Mouse (Mus musculus): ENCODE data around the gene Vmn1r143.
"Not testable (repeated sequence)": the region's sequence is repeated elsewhere in the genome, so short reads cannot be mapped to it uniquely, and the experiment has no call there.

Vmn1r143 gene

GRCm38 (mm10) chr7:22189077-22189476, at the start of gene Vmn1r143:
TSS of gene Vmn1r143 (plus strand) at chr7:22189377.
- not testable (repeated sequence) for DNase-seq (ENCODE audit: low spot score)

DNA sequence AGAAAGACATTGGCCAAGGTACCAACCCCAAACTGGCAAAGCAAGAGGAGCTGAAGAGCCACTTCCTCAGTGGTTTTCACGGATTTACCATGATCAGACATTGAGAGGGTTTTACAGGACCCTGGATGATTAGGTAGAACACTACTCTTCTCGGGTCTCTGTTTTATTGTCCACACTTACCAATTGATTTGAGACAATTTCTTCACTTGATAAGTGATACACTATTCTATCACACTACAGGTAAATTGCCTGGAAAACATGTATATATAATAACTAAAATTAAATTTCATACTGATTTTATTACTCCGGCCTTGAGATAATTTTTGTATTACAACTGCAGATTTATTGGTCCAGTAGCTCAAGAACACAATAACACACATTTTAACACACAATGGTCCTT, 25.2 kb upstream of the Vmn1r143 start, which contains the start of gene Vmn1r142:
Gene Vmn1r142, minus strand, starts transcription at position 101 of the 400 bp plus-strand sequence.
- not testable (repeated sequence) for DNase-seq (ENCODE audit: low spot score)

GRCm38 (mm10) chr7:22201164-22201563, 12.0 kb downstream of the Vmn1r143 start, which contains the start of gene Gm8653:
TSS of gene Gm8653 (minus strand) at chr7:22201264.
- DNase-seq (ENCODE audit: low spot score), result not testable (repeated sequence)

DNA sequence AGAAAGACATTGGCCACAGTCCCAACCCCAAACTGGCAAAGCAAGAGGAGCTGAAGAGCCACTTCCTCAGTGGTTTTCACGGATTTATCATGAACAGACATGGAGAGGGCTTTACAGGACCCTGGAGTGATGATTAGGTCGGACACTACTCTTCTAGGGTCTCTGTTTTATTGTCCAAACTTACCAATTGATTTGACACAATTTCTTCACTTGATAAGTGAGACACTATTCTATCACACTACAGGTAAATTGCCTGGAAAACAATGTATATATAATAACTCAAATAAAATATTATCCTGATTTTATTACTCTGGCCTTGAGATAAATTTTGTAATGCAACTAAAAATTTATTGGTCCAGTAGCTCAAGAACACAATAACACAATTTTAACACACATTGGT, 40.2 kb downstream of the Vmn1r143 start, which contains the start of gene Gm8453:
Gene Gm8453, minus strand, starts transcription at position 101 of the 400 bp plus-strand sequence.
- not testable (repeated sequence) for DNase-seq (ENCODE audit: low spot score)

Measured in embryo, embryonic 10 days (tissue).